Mouse (Mus musculus): ENCODE data around the gene Pbxip1. TPM values are rescaled to one million over a fixed set of nuclear protein-coding genes. Genes with fewer than 3 reads are reported as not detected.

Gene Pbxip1
- polyA plus RNA-seq, 1 experiment from 2014 or later: 10.2 TPM

- Histone ChIP-seq H3K36me3 (ENCODE audit: poor library complexity, severe bottlenecking) (peaks cover 48% of the 10 kb centered on the region), H3K4me1 (peaks cover 20% of the 10 kb centered on the region), H3K27me3 (no peaks in the 10 kb centered on the region), H3K9ac (peak within 1 kb of the TSS; percentile 62), H3K4me2 (peak within 1 kb of the TSS; percentile 78), H3K4me3 (peak within 1 kb of the TSS; percentile 59), H3K9me3 (replicated peaks) (no peaks in the 10 kb centered on the region), H3K27ac (peak within 1 kb of the TSS; percentile 16; the same call in 1 of the 2 replicates)
- ATAC-seq: peak; percentile 99
- WGBS: 6% methylated on average over 28 of the region's 28 CpGs
Observed at GRCm38 (mm10) chr3:89411490-89412393, 24.8 kb upstream of the Pbxip1 start, which contains the start of gene Flad1. Gene Flad1 (minus strand): TSS chr3:89411870.

DNA sequence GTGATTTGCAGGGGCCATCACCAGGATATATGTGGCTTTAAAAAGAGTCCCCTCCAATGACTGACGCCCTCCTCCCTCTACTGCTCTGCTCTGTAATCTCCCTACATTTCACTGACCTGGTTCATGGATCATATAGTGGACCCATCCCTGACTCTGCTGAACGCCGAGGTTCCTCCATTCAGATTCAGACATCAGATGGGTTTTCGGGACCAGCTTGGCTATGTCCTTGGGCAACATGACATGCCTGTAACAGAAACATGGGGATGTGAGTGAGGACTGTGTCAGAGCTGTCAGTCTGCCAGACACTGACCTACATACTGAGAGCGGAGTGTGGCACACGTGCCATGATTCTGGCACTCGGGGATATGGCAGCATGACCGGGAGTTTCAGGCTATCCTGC is 20.3 kb upstream of the Pbxip1 start:
- H3K4me1 ChIP-seq: peaks cover 38% of the 10 kb centered on the region
- no peak overlapping the region for H3K9ac ChIP-seq
- whole genome bisulfite sequencing: 96% methylated on average over 8 of the region's 8 CpGs
- H3K27me3 ChIP-seq: no peaks in the 10 kb centered on the region
- no peaks in the 10 kb centered on the region for H3K9me3 ChIP-seq (replicated peaks)
- peaks cover 30% of the 10 kb centered on the region for H3K36me3 ChIP-seq (ENCODE audit: poor library complexity, severe bottlenecking)
- no peak overlapping the region for H3K4me3 ChIP-seq
- peak overlapping the region; percentile 91; the same call in 1 of the 2 replicates for H3K4me2 ChIP-seq
- H3K27ac ChIP-seq: no peak overlapping the region
- ATAC-seq: no peak

- Histone ChIP-seq H3K9me3 (replicated peaks) (no peaks in the 10 kb centered on the region), H3K4me1 (peaks cover 46% of the 10 kb centered on the region), H3K4me2 (peak overlapping the region; percentile 91), H3K4me3 (peak overlapping the region; percentile 62), H3K9ac (peak overlapping the region; percentile 71), H3K27me3 (no peaks in the 10 kb centered on the region), H3K27ac (peak overlapping the region; percentile 88), H3K36me3 (ENCODE audit: poor library complexity, severe bottlenecking) (peaks cover 30% of the 10 kb centered on the region)
- 28% methylated on average over 2 of the region's 2 CpGs for WGBS
- ATAC-seq: no peak
Observed at GRCm38 (mm10) chr3:89417131-89417530, 19.4 kb upstream of the Pbxip1 start.

GRCm38 (mm10) chr3:89417840-89418169 is 18.7 kb upstream of the Pbxip1 start:
- Histone ChIP-seq H3K36me3 (ENCODE audit: poor library complexity, severe bottlenecking) (peaks cover 30% of the 10 kb centered on the region), H3K4me1 (peaks cover 49% of the 10 kb centered on the region), H3K4me2 (peak overlapping the region; percentile 91), H3K9me3 (replicated peaks) (no peaks in the 10 kb centered on the region), H3K27me3 (no peaks in the 10 kb centered on the region), H3K9ac (peak overlapping the region; percentile 71), H3K4me3 (peak overlapping the region; percentile 62), H3K27ac (peak overlapping the region; percentile 88)
- WGBS: under 1% methylated on average over 20 of the region's 20 CpGs
- peak; percentile 62 for ATAC-seq

- Histone ChIP-seq H3K4me2 (peak within 1 kb of the TSS; percentile 91), H3K27me3 (no peaks in the 10 kb centered on the region), H3K9ac (peak within 1 kb of the TSS; percentile 73), H3K27ac (peak within 1 kb of the TSS; percentile 88), H3K9me3 (replicated peaks) (no peaks in the 10 kb centered on the region), H3K4me1 (peaks cover 49% of the 10 kb centered on the region), H3K36me3 (ENCODE audit: poor library complexity, severe bottlenecking) (peaks cover 28% of the 10 kb centered on the region), H3K4me3 (peak within 1 kb of the TSS; percentile 62)
- WGBS: under 1% methylated on average over 39 of the region's 39 CpGs
- peak; percentile 95 for ATAC-seq
Observed at GRCm38 (mm10) chr3:89418170-89418860, 18.2 kb upstream of the Pbxip1 start, which contains the start of the genes Cks1b and Shc1. Gene Cks1b (minus strand): TSS chr3:89418383. Gene Shc1 (plus strand): TSS chr3:89418443.

- Histone ChIP-seq H3K4me1 (peaks cover 49% of the 10 kb centered on the region), H3K9ac (peak overlapping the region; percentile 73), H3K4me2 (peak overlapping the region; percentile 91), H3K4me3 (peak overlapping the region; percentile 62), H3K27me3 (no peaks in the 10 kb centered on the region), H3K9me3 (replicated peaks) (no peaks in the 10 kb centered on the region), H3K36me3 (ENCODE audit: poor library complexity, severe bottlenecking) (peaks cover 25% of the 10 kb centered on the region), H3K27ac (peak overlapping the region; percentile 88)
- WGBS: under 1% methylated on average over 16 of the region's 16 CpGs
- peak; percentile 9 for ATAC-seq
Observed at GRCm38 (mm10) chr3:89418861-89419250, 17.6 kb upstream of the Pbxip1 start.

- H3K27me3 ChIP-seq: no peaks in the 10 kb centered on the region
- peak overlapping the region; percentile 73 for H3K9ac ChIP-seq
- H3K4me3 ChIP-seq: peak overlapping the region; percentile 62
- peak overlapping the region; percentile 91 for H3K4me2 ChIP-seq
- H3K9me3 ChIP-seq (replicated peaks): no peaks in the 10 kb centered on the region
- H3K4me1 ChIP-seq: peaks cover 49% of the 10 kb centered on the region
- 8% methylated on average over 9 of the region's 9 CpGs for WGBS
- peak overlapping the region; percentile 88 for H3K27ac ChIP-seq
- peaks cover 18% of the 10 kb centered on the region for H3K36me3 ChIP-seq (ENCODE audit: poor library complexity, severe bottlenecking)
- no peak for ATAC-seq
Observed at GRCm38 (mm10) chr3:89419571-89419970, 16.9 kb upstream of the Pbxip1 start.

DNA sequence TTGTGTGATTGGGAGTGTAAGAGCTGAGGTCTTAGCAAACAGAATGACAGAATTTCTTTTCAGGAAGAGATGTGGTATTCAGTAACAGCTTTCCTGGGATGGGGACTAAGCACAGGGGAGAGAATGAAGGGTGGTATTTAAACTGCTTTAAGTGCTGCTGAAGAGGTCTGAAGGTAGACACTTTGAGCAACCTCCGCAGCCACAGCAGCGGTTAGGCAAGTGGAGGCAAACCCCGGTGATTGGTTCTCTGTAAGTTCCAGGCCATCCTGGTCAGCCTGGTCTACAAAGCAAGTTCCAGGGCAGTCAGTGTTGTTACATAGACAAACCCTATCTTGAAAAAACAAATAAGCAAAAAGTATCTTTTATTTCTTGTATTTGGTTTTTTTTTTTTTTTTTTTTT is 16.5 kb upstream of the Pbxip1 start:
- H3K36me3 ChIP-seq (ENCODE audit: poor library complexity, severe bottlenecking): peaks cover 14% of the 10 kb centered on the region
- peak overlapping the region; percentile 73 for H3K9ac ChIP-seq
- peaks cover 49% of the 10 kb centered on the region for H3K4me1 ChIP-seq
- H3K27ac ChIP-seq: peak overlapping the region; percentile 88; the same call in 1 of the 2 replicates
- ATAC-seq: no peak
- peak overlapping the region; percentile 62 for H3K4me3 ChIP-seq
- peak overlapping the region; percentile 91 for H3K4me2 ChIP-seq
- 27% methylated on average over 3 of the region's 3 CpGs for WGBS
- no peaks in the 10 kb centered on the region for H3K9me3 ChIP-seq (replicated peaks)
- no peaks in the 10 kb centered on the region for H3K27me3 ChIP-seq

DNA sequence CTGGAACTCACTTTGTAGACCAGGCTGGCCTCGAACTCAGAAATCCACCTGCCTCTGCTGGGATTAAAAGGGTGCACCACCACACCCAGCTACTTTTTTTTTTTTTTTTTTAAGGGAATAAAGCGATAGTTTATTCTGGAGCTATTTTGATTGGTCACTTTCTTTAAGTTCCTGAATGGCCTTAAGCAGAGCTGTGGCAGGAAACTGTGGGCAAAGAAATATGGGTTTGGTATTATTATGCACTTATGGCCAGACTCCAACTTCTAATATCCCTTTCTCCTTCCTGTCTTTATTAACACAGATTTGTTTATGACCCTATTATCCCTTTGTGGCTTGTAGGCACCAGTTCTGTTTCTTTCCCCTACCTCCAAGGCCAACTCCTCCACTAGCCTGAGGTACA is 16.1 kb upstream of the Pbxip1 start:
- Histone ChIP-seq H3K36me3 (ENCODE audit: poor library complexity, severe bottlenecking) (peaks cover 9% of the 10 kb centered on the region), H3K27ac (no peak overlapping the region), H3K9me3 (replicated peaks) (no peaks in the 10 kb centered on the region), H3K9ac (no peak overlapping the region), H3K27me3 (no peaks in the 10 kb centered on the region), H3K4me3 (no peak overlapping the region), H3K4me2 (0 out of 2 replicates have a peak overlapping the region, but pooled peaks have one; percentile 91), H3K4me1 (peaks cover 49% of the 10 kb centered on the region)
- 65% methylated on average over 2 of the region's 2 CpGs for WGBS
- no peak for ATAC-seq

DNA sequence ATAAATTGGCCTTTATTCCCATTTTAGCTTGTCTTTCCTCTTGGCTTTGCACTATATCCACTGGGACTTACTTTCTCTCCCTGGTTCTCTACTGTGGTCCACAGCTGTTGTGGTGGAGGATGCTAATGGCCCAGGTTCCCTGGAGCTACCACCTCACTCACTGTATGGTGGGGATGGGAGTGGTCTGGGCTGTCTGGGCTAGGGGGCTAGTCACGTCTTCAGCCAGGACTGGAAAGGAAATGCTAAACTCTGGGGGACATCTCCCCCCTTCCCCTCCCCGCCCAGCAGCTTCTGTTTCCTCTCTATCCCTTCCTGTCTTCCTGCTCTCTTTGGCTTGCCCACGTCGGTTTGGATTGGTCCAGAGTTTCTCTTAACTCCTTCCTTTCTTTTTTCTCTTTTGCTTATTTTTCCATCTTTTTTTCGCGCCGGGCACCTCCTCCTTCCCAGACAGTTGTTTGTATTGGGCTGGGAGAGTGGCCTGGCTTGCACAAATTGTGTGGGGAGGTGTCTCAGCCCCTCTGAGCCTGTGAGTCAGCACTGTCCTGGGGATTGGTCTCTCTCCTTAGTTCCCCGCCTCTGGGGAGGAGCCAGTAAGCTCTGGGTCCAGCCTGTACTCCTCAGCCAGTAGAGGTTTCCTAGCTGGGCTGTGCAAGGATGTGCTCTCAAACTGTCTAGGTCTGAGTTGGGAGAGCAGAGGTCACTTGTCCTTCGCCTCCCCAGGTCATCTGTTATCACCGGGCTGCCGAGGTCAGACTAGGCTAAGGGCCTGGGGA is 15.3 kb upstream of the Pbxip1 start:
- peak; percentile 36; the same call in 1 of the 2 replicates for ATAC-seq
- Histone ChIP-seq H3K27me3 (no peaks in the 10 kb centered on the region), H3K36me3 (ENCODE audit: poor library complexity, severe bottlenecking) (peaks cover 2% of the 10 kb centered on the region), H3K4me2 (peak overlapping the region; percentile 91), H3K9ac (peak overlapping the region; percentile 68), H3K4me3 (peak overlapping the region; percentile 34), H3K27ac (no peak overlapping the region), H3K4me1 (peaks cover 46% of the 10 kb centered on the region), H3K9me3 (replicated peaks) (no peaks in the 10 kb centered on the region)
- 5% methylated on average over 11 of the region's 11 CpGs for WGBS

DNA sequence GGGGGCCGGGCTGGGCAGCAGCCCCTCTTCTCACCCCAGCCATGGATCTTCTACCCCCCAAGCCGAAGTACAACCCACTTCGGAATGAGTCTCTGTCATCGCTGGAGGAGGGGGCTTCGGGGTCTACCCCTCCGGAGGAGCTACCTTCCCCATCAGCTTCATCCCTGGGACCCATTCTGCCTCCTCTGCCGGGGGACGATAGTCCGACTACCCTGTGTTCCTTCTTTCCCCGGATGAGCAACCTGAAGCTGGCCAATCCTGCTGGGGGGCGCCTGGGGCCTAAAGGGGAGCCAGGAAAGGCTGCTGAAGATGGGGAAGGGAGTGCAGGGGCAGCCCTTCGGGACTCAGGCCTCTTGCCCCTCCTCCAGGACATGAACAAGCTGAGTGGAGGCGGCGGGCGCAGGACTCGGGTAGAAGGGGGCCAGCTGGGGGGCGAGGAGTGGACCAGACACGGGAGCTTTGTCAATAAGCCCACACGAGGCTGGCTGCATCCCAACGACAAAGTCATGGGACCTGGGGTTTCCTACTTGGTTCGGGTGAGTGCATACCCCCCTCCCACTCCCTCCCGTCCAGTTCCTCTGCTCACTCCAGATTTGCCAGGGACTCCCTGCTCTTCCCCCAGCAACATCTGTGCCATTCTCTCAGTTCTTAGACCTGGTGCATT is 14.6 kb upstream of the Pbxip1 start:
- Histone ChIP-seq H3K4me1 (peaks cover 38% of the 10 kb centered on the region), H3K27me3 (no peaks in the 10 kb centered on the region), H3K4me2 (peak overlapping the region; percentile 91), H3K9ac (peak overlapping the region; percentile 68), H3K36me3 (ENCODE audit: poor library complexity, severe bottlenecking) (peaks cover 5% of the 10 kb centered on the region; the same call in 1 of the 2 replicates), H3K4me3 (peak overlapping the region; percentile 34), H3K9me3 (replicated peaks) (no peaks in the 10 kb centered on the region), H3K27ac (no peak overlapping the region)
- WGBS: 8% methylated on average over 20 of the region's 22 CpGs
- ATAC-seq: no peak
